Mouse (Mus musculus): ENCODE measurements at regions not wholly inside any gene's neighbourhood (a gene's known extent, or its start where the extent isn't known, plus 50 kb on each side); places are given as distances from the start of the nearest gene placed in this dataset.

- no peak for TF ChIP-seq CTCF (IDR thresholded peaks at IDR 0.05)
- TF ChIP-seq EP300 (IDR thresholded peaks at IDR 0.05) = no peak
Observed at GRCm38 (mm10) chr12:71458559-71459176, 149.0 kb downstream of the Dact1 start.

Measured in lung, postnatal 0 days (tissue).